Mouse (Mus musculus) CH12.LX (cell line): ENCODE data around the gene 2300002M23Rik.

Source experiments
- CTCF ChIP-seq, 2 experiments: IDR thresholded peaks in 1 of 2; conservative IDR thresholded peaks in 1 of 2; 2 replicates each; pipeline ENCODE4 v1.5.1; 2011 to 2012; ENCODE audit warnings: low read depth in 2 of 2, low read length in 2 of 2, improper control_type of control experiment in 1 of 2, inconsistent platforms in 1 of 2, mild to moderate bottlenecking in 1 of 2, moderate library complexity in 1 of 2
- E2F4 ChIP-seq: IDR thresholded peaks from 2 replicates; pipeline ENCODE4 v1.6.1; 2011; ENCODE audit warnings: low read depth, low read length, improper control_type of control experiment; ENCODE audit not compliant: insufficient replicate concordance
- ETS1 ChIP-seq: conservative IDR thresholded peaks from 2 replicates; pipeline ENCODE4 v1.6.1; 2012; ENCODE audit warnings: low read depth, mild to moderate bottlenecking, inconsistent platforms, low read length, improper control_type of control experiment, moderate library complexity
- HCFC1 ChIP-seq: IDR thresholded peaks from 2 replicates; pipeline ENCODE4 v1.6.1; 2012; ENCODE audit warnings: low read depth, mild to moderate bottlenecking, inconsistent platforms, low read length, improper control_type of control experiment
- JUN ChIP-seq: IDR thresholded peaks from 2 replicates; pipeline ENCODE4 v1.6.1; 2011; ENCODE audit warnings: low read depth, mild to moderate bottlenecking, low read length, improper control_type of control experiment, moderate library complexity; ENCODE audit not compliant: insufficient read depth
- MAFK ChIP-seq: IDR thresholded peaks from 2 replicates; pipeline ENCODE4 v1.6.1; 2011; ENCODE audit warnings: low read length, improper control_type of control experiment; ENCODE audit not compliant: insufficient replicate concordance
- MEF2A ChIP-seq: IDR thresholded peaks from 2 replicates; pipeline ENCODE4 v1.6.1; 2014; ENCODE audit warnings: low read depth, mild to moderate bottlenecking, inconsistent platforms, low read length, improper control_type of control experiment, borderline replicate concordance
- NRF1 ChIP-seq: IDR thresholded peaks from 2 replicates; pipeline ENCODE4 v1.6.1; 2014; ENCODE audit warnings: low read depth, mild to moderate bottlenecking, inconsistent platforms, low read length, improper control_type of control experiment, moderate library complexity
- POLR2A ChIP-seq: IDR thresholded peaks from 2 replicates; pipeline ENCODE4 v1.6.1; 2011; ENCODE audit warnings: low read depth, mild to moderate bottlenecking, improper control_type of control experiment, low read length
- RAD21 ChIP-seq: IDR thresholded peaks from 2 replicates; pipeline ENCODE4 v1.6.1; 2011; ENCODE audit warnings: low read depth, mild to moderate bottlenecking, low read length, improper control_type of control experiment, moderate library complexity
- SIN3A ChIP-seq: IDR thresholded peaks from 2 replicates; pipeline ENCODE4 v1.6.1; 2012; ENCODE audit warnings: low read length, improper control_type of control experiment, inconsistent platforms
- TCF12 ChIP-seq: IDR thresholded peaks from 2 replicates; pipeline ENCODE4 v1.6.1; 2014; ENCODE audit warnings: low read depth, mild to moderate bottlenecking, inconsistent platforms, low read length, improper control_type of control experiment
- USF1 ChIP-seq: IDR thresholded peaks from 2 replicates; pipeline ENCODE4 v1.6.1; 2014; ENCODE audit warnings: low read depth, mild to moderate bottlenecking, inconsistent platforms, low read length, improper control_type of control experiment
- USF2 ChIP-seq: conservative IDR thresholded peaks from 2 replicates; pipeline ENCODE4 v1.6.1; 2011; ENCODE audit warnings: low read depth, low read length, improper control_type of control experiment

DNA sequence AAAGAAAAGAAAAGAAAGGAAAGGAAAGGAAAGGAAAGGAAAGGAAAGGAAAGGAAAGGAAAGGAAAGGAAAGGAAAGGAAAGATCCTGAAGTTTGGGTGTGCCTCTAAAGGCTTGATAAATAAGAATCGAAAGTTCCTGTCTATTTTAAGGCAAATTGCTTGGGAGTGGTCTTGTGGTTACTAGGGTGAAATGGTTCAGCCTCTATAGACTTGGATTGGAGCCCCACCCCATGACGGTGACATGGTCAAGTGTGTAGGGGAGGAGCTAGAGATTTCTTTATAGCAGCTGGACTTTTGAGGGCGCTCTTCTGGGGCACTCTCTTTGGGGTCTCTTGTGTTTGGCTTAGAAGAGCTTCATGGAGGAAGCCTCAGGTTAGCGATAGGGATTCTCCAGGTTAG, 26.5 kb downstream of the 2300002M23Rik start:
- no peak for TF ChIP-seq MAFK
- TF ChIP-seq TCF12: no peak
- TF ChIP-seq E2F4: no peak
- TF ChIP-seq JUN: no peak
- no peak for TF ChIP-seq USF2
- no peak for TF ChIP-seq HCFC1
- TF ChIP-seq CTCF (conservative IDR thresholded peaks at IDR 0.05 in 1 of 2, IDR thresholded peaks at IDR 0.05 in 1 of 2; ENCODE audit: low read depth in 2 of 2, low read length in 2 of 2): no peak
- TF ChIP-seq NRF1: no peak
- no peak for TF ChIP-seq POLR2A
- TF ChIP-seq MEF2A: no peak
- TF ChIP-seq ETS1: no peak
- TF ChIP-seq RAD21: no peak
- no peak for TF ChIP-seq SIN3A
- TF ChIP-seq USF1: no peak
